Mouse (Mus musculus): ENCODE measurements around the gene Trim37. TPM values are rescaled to one million over a fixed set of nuclear protein-coding genes. Genes with fewer than 3 reads are reported as not detected.

Trim37 gene
- total RNA-seq (2021): 100 to 1,000 TPM; 231 TPM
- long read RNA-seq, experiment 1, full-length matches to known transcripts: 358 of 482 reads
- long read RNA-seq, experiment 1, partial matches to known transcripts: 31 of 482 reads
- long read RNA-seq, experiment 1, other reads (novel, unspliced or antisense): 93 of 482 reads
- long read RNA-seq, experiment 2, full-length matches to known transcripts: 356 of 472 reads
- long read RNA-seq, experiment 2, partial matches to known transcripts: 27 of 472 reads
- long read RNA-seq, experiment 2, other reads (novel, unspliced or antisense): 89 of 472 reads

- no peak for TF ChIP-seq CTCF (IDR thresholded peaks at IDR 0.05)
- intact Hi-C loops (cut with DNase I): loop anchor here (2.0 kb wide), 1 partner anchor 16 kb away; no protein-coding TSS in a partner anchor
- DNase-seq (ENCODE audit: extremely low spot score in 1 of 2, low spot score in 2 of 2): peak; percentile 91 to 93
- Histone ChIP-seq H3K27ac (peak within 1 kb of the TSS; percentile 95), H3K4me3 (peak within 1 kb of the TSS; percentile 83)
These were observed at the start of gene Trim37 for GRCm38 (mm10) chr11:87126824-87127816. Trim37 (plus strand) TSS chr11:87127077.

- Histone ChIP-seq H3K27ac (no peak overlapping the region), H3K4me3 (no peak overlapping the region)
- no peak for DNase-seq (ENCODE audit: extremely low spot score in 1 of 2, low spot score in 2 of 2)
- intact Hi-C loops (cut with DNase I): no loop called here
- no peak for TF ChIP-seq CTCF (IDR thresholded peaks at IDR 0.05)
These were observed 43.2 kb upstream of the Trim37 start for GRCm38 (mm10) chr11:87083712-87084111.

DNA sequence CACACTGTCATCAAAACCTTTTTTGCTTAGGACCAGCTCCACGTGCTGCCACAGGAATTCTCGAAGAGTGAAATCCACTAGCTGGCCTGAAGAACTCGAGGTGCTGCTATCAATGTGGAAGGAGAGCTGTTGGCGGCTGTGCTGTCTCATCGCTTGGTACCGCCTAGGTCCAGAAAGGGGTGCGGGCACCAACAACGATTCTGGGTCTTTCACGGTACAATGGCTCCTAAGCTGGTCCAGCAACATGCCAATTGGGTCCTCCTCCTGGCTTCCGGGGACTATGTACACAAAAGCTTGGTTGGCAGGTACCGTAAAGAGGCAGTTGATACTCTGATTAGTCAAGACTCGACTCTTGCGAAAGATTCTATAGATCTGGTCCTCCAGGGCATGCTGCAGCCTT lies 41.4 kb upstream of the Trim37 start:
- Histone ChIP-seq H3K4me3 (peak overlapping the region; percentile 76), H3K27ac (no peak overlapping the region)
- TF ChIP-seq CTCF (IDR thresholded peaks at IDR 0.05): no peak
- intact Hi-C loops (cut with DNase I): no loop called here
- no peak for DNase-seq (ENCODE audit: extremely low spot score in 1 of 2, low spot score in 2 of 2)

DNA sequence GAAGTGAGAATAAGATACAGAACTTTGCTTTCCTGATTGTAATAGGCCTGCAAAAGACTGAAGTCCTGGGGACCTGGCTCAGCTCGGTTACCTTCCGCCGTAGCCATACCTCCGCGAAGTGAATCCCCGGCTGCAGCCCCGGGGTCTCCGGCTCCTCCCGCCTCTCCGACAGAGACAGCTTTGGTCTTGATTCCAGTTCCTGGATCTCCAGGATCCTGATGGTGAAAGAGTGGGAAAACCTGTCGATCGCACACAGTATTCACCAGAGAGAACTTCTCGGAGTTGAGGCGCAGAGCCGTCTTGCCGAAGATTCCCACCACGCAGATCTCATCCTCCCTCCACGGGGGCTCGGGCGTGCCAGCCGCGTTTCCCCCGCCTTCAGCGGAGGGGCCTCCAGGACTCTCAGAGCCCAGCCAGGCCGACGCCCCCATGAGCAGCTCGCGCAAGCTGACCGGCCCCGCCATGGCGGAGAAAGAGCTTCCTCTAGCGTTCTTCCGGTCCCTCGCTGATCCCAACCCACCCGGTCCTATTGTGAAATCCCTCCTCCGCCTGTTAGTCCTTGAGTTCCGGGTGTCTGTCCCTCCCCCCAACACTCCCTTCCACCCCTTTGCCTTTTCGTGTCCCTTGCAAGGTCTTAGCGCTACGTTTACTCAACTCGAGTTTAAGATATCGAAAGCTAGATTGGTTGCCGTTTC lies 40.4 kb upstream of the Trim37 start, which contains the start of gene Smg8:
Smg8 (minus strand) TSS at position 485 of the 695 bp plus-strand sequence.
- H3K4me3 ChIP-seq: peak within 1 kb of the TSS; percentile 76
- peak within 1 kb of the TSS; percentile 71 for H3K27ac ChIP-seq
- no peak for TF ChIP-seq CTCF (IDR thresholded peaks at IDR 0.05)
- DNase-seq (ENCODE audit: extremely low spot score in 1 of 2, low spot score in 2 of 2): peak; percentile 78 to 79
- intact Hi-C loops (cut with DNase I): loop anchor here (2.0 kb wide), 1 partner anchor 22 kb away; the partner anchor contains the start of genes Prr11 and Ska2

DNA sequence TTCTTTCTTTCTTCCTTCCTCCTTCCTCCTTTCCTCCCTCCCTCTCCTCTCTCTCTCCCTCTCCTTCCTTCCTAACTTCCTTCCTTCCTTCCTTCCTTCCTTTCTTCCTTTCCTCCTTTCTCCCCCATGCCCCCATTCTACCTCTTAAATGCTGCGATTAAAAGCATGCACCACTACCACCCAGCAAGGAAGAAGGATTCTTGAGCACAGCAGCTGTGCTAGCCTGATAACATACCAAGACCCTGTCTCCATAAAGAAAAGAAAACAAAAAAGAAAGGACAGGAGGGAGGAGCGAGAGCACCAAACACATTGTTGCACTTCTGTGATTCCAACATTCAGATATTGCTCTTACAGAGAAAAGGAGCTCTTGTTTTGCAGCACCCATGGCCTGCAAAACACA lies 39.7 kb upstream of the Trim37 start:
- Histone ChIP-seq H3K27ac (peak overlapping the region; percentile 71; the same call in 1 of the 2 replicates), H3K4me3 (peak overlapping the region; percentile 76)
- intact Hi-C loops (cut with DNase I): loop anchor here (2.0 kb wide), 1 partner anchor 22 kb away; the partner anchor contains the start of genes Prr11 and Ska2
- no peak for DNase-seq (ENCODE audit: extremely low spot score in 1 of 2, low spot score in 2 of 2)
- TF ChIP-seq CTCF (IDR thresholded peaks at IDR 0.05): no peak

- intact Hi-C loops (cut with DNase I): loop anchor here (2.0 kb wide), 2 partner anchors 22 to 34 kb away; partner anchors contain the start of genes Gdpd1 and Smg8
- Histone ChIP-seq H3K27ac (peak within 1 kb of the TSS; percentile 92), H3K4me3 (peak within 1 kb of the TSS; percentile 68)
- no peak for DNase-seq (ENCODE audit: extremely low spot score in 1 of 2, low spot score in 2 of 2)
- no peak for TF ChIP-seq CTCF (IDR thresholded peaks at IDR 0.05)
These were observed 18.5 kb upstream of the Trim37 start, which contains the start of gene Prr11 for GRCm38 (mm10) chr11:87108409-87108754. Prr11 (minus strand) TSS chr11:87108708.

- Histone ChIP-seq H3K4me3 (peak within 1 kb of the TSS; percentile 68), H3K27ac (peak within 1 kb of the TSS; percentile 92)
- no peak for TF ChIP-seq CTCF (IDR thresholded peaks at IDR 0.05)
- intact Hi-C loops (cut with DNase I): loop anchor here (2.0 kb wide), 2 partner anchors 22 to 34 kb away; partner anchors contain the start of genes Gdpd1 and Smg8
- DNase-seq (ENCODE audit: extremely low spot score in 1 of 2, low spot score in 2 of 2): peak; percentile 91 to 97
These were observed 17.9 kb upstream of the Trim37 start, which contains the start of gene Ska2 for GRCm38 (mm10) chr11:87108755-87109518. Ska2 (plus strand) TSS chr11:87109234.

GRCm38 (mm10) chr11:87109519-87110171 lies 17.2 kb upstream of the Trim37 start:
- H3K4me3 ChIP-seq: peak overlapping the region; percentile 68
- peak; percentile 20 for DNase-seq (ENCODE audit: extremely low spot score in 1 of 2, low spot score in 2 of 2)
- intact Hi-C loops (cut with DNase I): loop anchor here (2.0 kb wide), 3 partner anchors 17 to 35 kb away; partner anchors contain the start of genes Gdpd1, Smg8 and Trim37
- TF ChIP-seq CTCF (IDR thresholded peaks at IDR 0.05): no peak
- peak overlapping the region; percentile 92 for H3K27ac ChIP-seq

GRCm38 (mm10) chr11:87110172-87110909 lies 16.5 kb upstream of the Trim37 start:
- TF ChIP-seq CTCF (IDR thresholded peaks at IDR 0.05): no peak
- DNase-seq (ENCODE audit: extremely low spot score in 1 of 2, low spot score in 2 of 2): no peak
- peak overlapping the region; percentile 68 for H3K4me3 ChIP-seq
- intact Hi-C loops (cut with DNase I): loop anchor here (2.0 kb wide), 1 partner anchor 16 kb away; the partner anchor contains the start of gene Trim37
- no peak overlapping the region for H3K27ac ChIP-seq
